Mouse (Mus musculus): ENCODE results near the gene Rel.

DNA sequence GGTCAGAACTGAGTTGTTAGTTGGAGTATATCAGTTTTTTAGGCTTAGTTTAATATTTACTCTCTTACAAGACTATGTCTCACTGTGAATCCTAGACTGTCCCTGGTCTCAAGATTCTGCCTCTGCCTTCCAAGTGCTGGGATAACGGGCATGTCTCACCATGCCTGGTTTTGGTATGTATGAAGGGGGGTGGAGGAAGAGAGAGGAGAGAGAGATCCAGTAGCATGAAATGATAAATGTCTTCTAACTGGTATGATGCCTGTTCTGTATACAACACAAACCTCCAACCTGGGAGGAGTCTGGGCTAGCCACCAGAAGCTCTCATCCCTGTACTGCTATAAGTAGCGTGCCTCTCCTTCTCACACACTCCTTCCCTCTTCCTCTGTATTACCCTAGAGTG lies 44.3 kb downstream of the Rel start:
- TF ChIP-seq CTCF (IDR thresholded peaks at IDR 0.05; ENCODE audit: control insufficient read depth, insufficient read depth, insufficient replicate concordance, low read depth, low read length) (no peak), POLR2A (IDR thresholded peaks at IDR 0.05; ENCODE audit: control insufficient read depth, low read depth, low read length) (no peak)

Data from testis, adult 2 months (tissue).